Mouse (Mus musculus): ENCODE measurements at regions not wholly inside any gene's neighbourhood (a gene's known extent, or its start where the extent isn't known, plus 50 kb on each side); places are given as distances from the start of the nearest gene placed in this dataset.

DNA sequence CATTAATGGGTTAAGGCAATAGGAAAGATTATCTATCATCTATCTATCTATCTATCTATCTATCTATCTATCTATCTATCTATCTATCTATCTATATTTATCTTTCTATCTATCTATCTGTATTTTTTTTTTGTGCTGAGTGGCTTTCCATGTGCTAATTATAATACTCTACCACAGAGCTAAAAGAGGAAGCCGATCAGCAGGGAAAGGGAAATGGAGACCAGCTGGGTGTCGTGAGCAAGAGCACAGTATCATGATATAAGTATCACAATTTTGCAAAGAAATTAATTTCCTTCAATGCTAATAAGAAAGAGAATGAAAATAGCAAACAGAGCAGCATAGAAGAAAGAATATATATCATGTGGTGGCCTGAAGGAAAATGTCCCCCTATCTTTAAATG lies 69.6 kb downstream of the Cldn1 start:
- DNase-seq (ENCODE audit: low spot score in 2 of 2), result no peak

DNA sequence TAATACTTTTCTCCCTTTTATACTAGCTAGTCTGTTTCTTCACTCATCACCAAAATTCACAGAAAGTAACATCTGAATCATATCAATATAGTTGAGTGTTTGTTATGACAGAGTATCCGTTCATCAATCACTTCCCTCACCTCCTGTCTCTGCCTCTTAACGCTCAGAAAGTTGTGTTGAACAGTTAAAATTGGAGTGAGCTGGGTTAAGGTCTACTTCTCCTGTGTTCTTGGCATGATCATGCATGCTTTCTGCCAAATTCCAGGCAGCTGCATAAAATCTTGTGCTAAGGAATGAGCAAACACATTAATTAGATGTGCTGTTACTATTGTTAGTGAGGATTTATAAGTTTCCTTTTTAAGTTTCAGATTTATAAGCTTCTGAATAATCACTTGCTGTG lies 79.9 kb downstream of the Cldn1 start:
- DNase-seq (ENCODE audit: low spot score in 2 of 2), result no peak

DNA sequence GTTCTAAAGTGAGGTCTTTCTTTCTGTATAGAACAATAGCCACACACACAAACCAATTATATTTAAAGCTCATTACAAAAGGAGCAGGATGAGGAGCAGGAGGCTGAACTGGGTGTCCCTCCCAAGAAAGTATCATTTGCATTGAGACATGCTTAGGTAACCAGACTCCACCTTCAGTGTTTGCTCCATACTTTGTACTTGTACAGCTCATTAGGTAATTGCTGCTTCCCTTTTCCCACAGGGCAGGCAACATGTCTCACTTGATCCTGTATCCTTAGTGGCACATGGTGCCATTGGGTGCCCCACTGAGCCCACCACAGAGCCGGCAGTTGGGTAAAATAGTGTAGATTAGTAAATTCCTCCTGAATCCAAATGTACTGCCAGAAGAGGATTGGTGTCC lies 86.0 kb downstream of the Cldn1 start:
- DNase-seq (ENCODE audit: low spot score in 2 of 2), result no peak

DNA sequence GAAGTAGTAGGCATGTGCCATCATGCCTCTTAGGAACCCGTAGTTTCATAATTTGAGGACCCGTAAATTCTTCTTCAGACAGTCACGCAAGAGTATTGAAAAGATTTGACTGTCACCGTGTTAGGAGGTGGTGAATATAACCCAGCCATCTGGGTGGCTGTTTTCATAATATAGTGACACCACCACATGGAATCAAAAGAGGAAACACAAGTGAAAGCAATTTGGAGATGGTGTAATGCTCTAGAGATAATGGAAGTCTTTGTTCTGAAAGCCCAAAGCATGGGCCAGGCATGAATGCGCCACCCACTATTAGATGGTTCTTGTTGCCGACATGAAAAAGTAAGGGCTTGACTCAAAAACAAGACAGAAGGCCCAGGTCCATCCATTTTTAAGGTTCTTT lies 86.9 kb downstream of the Cldn1 start:
- no peak for DNase-seq (ENCODE audit: low spot score in 2 of 2)

DNA sequence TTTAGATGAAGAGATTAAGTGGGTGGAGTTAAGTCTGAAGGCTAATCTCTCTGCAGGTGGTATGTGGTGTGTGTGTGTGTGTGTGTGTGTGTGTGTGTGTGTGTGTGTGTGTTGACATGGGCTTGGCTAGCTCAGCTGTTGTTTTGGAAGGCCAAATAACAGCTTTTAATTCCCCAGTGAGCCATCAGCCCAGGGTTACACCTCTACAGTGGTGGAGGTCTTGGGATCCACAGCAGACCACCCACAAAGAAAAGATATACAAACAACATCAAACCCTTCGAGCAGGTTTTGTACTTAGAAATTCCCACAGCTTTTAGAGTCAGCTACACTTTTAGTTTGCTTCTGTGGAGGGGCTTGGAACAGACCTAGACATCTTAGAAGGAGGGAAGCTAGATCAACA lies 89.2 kb downstream of the Cldn1 start:
- DNase-seq (ENCODE audit: low spot score in 2 of 2), result no peak

DNA sequence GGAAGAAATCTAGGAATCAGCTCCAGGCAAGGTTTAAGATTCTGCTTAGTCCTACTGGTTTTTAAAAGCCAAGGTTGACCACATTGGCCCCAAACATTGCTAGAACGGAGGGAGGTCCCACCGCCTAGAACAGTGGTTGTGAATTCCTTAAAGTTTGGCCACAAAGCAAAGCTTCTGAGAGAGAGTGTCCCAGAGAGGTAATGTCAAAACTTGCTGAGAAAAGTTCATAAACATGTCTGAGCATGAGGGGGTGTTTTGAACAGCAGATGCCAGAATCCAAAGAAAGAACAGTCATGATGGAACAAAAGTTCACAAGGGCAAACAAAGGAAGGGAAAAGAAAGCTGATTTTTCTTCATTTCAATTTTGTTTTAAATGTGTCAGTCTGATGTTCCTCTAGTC lies 90.1 kb downstream of the Cldn1 start:
- no peak for DNase-seq (ENCODE audit: low spot score in 2 of 2)

DNA sequence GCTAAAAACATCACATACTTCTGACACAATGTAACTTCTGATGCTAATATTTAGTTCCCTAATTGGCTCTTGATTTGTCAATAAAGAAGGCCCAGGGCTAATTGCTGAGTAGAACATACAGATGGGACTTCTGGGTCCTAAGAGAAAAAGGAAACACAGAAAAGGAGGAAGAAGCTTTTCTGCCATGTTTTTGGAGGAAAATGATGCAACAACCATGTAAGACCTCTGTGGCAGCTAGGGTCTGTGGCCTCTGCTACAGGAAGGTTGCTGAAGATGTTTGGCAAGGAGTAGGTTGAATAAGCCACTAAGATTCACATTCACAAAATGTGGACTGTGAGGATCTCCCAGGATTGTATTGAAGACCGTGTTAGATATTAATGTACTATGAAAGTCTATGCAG lies 94.9 kb downstream of the Cldn1 start:
- DNase-seq (ENCODE audit: low spot score in 2 of 2), result no peak

DNA sequence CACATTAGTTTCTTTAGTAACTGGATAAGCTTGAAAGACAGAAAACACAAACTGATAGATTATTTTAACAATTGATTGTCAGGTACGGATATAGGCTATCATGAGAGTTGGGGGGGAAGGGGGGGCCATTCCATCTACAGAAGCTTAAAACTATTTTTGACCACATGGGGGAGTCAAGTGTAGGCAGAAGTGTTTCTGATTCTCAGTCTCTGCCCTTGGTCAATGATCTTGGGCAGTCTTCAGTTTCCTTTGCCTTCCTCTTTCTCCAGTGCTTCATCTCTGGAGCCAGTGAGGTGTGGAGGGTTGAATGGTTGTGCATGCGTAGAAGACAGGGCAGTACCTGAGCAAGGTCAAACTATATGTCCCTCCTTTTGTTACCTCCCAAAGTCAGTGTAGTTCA lies 118.8 kb downstream of the Cldn1 start:
- no peak for DNase-seq (ENCODE audit: low spot score in 2 of 2)

DNA sequence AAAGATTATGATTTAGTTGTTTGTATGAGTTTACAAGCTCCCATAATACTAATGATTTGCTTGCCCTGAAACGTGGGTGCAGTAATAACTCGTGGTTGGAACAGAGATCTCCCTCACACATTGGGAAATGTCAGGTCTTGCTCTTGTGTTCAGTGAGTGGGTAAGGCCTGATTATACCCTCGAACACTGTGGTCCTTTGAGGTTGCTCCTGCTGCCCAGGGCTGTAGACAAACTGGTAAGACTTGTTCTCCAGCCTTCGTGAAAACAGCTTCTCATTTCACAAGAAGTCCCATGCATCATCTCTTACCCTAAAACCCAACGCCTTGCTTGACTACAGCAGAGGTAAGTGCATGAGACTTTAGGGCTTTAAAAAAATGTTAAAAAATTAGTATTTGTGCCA lies 119.9 kb downstream of the Cldn1 start:
- no peak for DNase-seq (ENCODE audit: low spot score in 2 of 2)

DNA sequence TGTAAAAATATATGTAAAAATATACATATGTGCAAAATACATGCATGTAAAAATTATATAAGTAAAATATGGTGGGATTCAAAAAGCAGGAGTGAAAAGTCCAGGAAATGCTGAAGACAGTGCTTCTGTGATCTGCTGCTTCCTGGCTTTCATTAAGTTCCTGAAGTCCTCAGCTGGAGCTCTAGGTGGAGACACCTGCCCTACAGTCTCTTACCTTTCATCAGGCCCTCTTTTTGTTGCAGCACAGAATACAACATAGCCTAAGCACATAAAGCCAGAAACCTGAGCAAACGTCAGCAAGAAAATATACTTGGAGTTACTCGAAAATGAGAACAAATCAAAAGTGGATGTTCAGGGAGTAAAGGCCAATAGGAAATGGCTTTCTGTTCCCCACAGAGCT lies 120.6 kb downstream of the Cldn1 start:
- no peak for DNase-seq (ENCODE audit: low spot score in 2 of 2)

DNA sequence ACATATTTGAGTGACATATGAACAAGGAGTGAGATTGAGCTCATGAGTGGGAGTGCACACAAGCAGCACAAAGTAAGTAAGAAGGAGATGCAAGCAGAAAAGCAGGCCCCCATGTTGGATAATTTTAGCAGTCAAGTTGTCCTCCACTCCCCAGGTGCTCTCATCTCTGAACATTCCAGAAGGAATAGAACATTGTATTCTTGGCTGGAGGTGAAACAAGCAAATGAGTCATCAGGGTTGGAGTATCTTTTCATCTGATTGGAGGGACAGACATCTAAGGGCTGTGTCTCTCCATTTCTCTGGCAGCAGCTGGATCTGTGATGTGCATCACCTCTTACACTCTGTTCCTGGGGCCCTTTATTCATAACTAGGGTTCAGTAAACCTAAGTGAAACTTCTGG lies 122.7 kb downstream of the Cldn1 start:
- DNase-seq (ENCODE audit: low spot score in 2 of 2), result peak in 1 of 2 experiments; percentile 7

DNA sequence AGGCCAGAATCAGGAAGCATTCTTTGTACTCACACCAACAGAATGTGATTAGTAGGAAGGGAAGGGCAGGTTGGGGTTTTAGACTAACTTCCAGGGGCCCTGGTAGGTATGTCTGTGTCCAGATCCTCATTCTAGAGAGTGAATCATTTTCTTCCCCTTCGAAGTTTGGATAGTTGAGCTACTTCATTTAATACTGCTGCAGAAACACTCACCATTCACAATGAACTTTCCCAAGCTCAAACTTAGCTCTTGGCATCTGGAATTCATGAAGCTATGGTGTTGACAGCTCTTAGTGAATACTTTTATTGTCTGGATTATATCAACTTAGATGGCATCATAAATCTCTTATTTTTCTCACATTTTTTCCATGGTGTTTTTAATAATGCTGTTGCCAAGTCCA lies 123.7 kb downstream of the Cldn1 start:
- no peak for DNase-seq (ENCODE audit: low spot score in 2 of 2)

DNA sequence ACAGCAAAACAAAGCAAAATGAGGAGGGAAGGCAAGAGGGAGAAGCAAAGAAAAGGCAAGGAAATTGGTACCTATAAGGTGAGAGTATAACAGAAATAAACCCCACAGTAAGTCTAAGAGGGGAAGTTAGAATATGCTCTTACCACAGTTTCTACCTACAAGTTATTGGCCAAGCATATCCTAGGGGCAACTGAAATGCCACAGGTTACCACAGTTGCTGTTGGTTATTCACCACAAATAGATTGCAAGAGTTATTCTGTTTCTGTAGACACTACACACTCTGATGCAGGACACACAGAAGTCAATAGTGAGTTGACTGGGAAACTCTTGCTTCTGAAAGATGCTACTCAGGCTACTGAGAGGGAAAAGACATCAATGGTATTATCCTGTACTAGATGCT lies 129.7 kb upstream of the P3h2 start:
- DNase-seq (ENCODE audit: low spot score in 2 of 2), result no peak

DNA sequence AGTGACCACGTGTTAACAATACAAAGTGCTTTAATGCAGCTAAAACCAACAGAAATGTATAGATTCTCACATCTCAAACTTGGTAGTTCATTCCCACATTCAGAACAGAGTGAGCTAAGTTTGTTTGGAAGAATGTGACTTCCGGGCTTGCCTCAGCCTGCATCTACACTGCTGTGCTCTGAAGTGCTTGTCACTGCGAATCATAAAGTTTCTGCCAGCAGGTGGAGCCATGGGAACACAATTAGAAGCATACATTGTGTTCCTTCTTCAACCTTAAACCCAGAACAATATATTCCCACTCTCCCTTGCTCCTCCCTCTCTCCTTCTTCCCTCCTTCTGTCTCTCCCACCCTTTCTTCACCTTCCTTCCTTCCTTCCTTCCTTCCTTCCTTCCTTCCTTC lies 128.5 kb upstream of the P3h2 start:
- peak; percentile 60 to 85 for DNase-seq (ENCODE audit: low spot score in 2 of 2)

DNA sequence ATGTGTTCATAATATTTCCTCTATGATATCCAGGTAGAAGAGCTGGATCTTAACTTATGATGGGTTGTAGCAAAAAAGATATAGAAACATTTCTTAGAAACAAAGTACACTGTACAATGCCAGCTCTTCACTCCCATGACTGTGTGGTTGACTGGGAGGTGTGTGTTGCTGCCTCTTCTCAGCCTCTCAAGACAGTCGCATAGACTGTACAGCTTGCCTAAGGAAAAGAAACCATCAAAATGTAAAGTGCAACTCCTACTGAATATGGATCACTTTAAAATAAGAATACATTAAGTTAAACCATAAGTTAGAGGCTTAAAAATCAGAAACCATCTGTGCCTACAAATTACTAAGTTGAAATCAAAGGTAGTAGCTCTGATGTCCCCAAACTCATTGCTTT lies 125.5 kb upstream of the P3h2 start:
- DNase-seq (ENCODE audit: low spot score in 2 of 2), result no peak

DNA sequence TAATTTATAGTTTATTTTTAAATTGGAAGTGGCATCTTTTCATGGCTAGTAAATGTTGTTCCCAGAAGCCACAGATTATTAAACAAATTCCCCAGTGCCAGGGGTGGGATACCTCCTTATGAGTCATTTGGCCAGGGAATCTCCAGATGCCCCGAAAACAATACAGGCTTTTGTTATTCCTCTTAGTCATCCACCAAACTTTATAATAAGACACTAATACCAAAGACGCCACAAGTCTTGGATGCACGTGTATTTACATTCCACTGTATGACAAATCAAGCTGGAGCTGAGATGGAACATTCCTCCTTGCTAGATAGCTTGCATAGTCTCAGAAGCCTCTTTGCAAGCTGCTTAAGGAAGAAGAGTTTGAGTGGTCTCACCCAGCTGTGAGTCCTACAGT lies 105.8 kb upstream of the P3h2 start:
- DNase-seq (ENCODE audit: low spot score in 2 of 2), result no peak

DNA sequence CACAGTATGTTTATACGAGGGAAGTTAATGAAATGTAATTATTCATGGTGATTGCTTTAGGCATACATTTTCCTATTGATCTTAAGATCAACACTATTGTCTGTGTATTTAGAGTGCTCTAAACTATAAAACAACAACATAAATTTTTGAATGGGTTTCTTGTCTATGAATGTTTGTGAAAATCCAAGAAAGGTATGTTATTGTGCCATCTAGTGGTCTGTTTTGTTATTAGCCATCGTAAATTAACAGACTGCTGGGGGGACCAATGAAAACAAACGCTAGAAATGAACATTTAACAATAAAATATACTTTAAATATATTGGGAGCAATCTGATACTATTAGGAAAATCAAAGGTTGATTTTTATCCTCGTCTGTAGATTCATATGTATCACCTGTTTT lies 93.5 kb upstream of the P3h2 start:
- DNase-seq (ENCODE audit: low spot score in 2 of 2), result no peak

DNA sequence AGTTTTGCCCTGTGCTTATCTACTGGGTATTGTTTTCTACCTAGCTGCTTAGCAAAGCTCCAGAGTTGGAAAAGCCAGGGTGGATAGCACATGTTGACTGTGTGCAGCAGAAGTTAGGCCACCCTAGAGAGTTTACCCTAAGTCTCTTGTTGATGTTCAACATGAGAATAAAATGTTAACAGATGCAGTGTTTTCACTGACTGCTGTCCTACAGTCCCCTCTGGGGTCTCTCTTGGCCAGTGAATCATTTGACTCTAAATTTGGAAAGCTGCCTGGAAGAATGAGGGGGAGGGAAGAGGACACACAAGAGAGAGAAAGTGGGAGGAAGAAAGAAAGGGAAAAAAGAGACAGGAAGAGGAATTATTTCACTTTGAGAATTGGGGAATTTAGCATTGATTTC lies 90.8 kb upstream of the P3h2 start:
- DNase-seq (ENCODE audit: low spot score in 2 of 2), result no peak

DNA sequence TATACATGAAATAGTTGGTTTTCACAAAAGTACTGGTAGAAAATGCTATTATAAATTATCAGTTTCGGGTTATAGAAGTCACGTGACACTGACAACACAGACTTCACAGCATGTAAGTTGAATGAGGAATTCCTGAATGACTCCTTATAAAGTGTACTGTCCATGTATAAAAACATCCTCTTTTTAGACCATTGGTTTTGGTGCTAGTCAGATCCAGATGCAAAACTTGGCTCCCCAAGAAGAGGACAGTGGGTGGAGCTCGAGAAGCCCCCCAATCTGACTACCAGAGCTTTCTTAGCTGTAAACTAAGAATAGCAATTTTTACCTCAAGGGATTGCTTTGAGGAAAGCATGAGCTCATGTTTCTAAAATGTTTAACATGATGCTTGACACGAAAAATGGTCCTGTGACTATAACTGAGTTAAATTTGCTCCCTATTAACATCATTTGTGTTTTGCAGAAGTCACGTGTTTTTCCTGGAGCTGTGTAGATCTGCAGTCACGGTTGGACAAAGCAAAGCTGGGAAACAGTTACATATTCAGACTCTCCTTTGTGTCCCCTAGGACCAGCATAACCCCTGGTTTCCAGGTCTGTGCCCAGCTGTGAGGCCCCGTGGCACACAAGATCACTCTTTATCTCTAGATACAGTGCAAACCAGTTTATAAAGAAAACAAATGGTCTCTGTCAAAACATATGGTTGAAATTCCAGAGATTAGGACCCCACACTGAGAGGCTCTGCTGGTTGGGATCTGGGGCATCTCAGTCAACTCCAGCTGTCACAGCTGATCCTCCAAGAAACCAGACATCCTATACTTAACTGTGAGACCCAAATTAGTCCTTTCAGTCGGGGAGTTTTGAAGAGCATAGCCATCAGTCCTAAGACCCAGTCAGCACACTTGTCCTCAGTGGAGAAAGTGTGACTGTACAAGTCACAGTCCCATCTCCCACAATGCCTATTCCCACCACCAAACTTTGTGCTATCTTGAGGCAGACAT lies 80.0 kb upstream of the P3h2 start:
- no peak for DNase-seq (ENCODE audit: low spot score in 2 of 2)

DNA sequence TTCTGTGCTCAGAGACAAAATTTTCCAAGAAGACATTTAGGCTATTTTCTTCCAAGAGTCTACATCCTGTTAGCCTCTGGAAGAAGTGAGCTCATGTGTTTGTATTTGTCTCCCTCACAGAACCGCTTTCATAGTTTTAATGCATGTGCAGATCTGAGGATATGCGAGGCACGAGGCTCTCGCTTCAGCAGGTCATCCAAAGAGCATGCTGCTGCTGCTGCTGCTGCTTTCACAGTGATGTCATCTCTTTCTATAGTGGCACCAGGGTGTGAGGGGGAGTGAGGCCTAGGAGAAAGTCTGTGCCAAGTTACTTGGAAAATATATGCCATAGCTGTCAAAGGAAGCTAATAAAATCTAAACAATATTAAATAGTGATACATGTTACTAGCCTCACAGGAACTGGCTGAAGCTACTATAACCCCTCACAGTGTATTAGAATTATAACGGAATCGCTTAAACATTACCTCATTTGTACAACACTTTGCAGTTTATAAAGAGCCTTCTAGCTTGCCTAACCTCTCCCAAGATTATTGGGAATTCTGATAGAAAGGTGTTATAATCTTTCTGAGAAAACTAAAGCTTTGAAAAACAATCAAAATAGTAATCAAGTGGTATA lies 79.2 kb upstream of the P3h2 start:
- no peak for DNase-seq (ENCODE audit: low spot score in 2 of 2)

DNA sequence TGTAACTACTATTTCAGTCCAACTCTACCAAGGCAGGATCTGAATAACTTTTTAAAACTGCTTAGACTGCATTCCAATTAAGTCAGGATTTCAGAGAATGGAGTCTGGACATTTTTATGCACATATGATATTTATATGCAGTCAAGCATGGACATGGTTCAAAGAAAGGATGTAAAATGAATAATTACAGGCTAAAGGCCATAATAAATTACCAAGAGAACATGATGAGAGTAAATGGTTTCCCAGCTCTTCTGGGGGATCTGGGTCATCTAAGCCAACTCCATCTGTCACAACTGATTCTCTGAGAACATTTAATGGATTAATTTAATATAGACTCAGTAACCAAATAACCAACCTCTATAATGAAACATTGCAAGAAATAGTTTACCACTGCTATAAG lies 77.9 kb upstream of the P3h2 start:
- no peak for DNase-seq (ENCODE audit: low spot score in 2 of 2)

DNA sequence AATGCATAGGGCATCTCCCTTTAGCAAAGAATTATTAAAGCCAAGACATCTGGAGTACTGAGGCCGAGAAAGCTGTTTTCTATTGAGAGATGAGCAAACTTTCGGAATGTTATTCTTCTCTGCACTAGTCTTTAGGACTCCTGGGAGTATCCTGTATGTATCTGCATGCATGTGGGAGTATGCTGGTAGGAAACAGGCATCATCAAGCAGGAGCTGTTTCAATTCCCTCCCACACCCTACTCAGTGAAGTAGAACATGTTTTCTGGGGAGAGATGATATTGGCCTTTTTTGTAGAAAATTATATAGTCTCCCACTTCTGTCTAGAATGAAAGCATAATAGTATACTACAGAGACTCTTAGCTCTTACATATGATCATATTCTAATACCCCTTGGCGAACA lies 76.1 kb upstream of the P3h2 start:
- DNase-seq (ENCODE audit: low spot score in 2 of 2), result no peak

DNA sequence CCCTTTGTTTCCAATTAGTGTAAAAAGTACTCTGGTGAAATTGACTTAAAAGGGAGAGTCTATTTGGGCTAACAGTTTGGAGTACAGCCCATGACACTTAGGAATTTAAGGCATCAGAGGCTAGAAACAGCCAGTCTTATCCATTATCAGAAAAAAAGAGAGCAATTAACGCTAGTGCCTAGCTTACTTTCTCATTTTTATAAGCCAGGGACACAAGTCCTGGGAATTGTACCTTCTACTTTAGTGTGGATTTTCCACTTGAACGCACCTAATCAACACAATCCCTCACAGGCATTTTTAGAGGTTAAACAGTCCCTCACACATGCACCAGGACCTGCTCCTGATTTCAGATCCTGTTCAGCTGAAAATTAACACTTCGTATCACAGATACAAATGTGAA lies 65.9 kb upstream of the P3h2 start:
- DNase-seq (ENCODE audit: low spot score in 2 of 2), result no peak
